In genomic region chr5:123806334-123806733, GRCm38 (mm10) we compare ENCODE assay signal across 12 mouse cellular contexts. TPM values are rescaled to one million over a fixed set of nuclear protein-coding genes. Genes with fewer than 3 reads are reported as not detected.
DNase-seq lines count a peak whose midpoint lies in the region; TF ChIP-seq lines count a peak whose summit lies in the region.
"Had no signal": no experiment of that assay in that cellular context is flagged by ENCODE, and none has a peak within 500 bp of the region (broad histone marks: within the 10 kb centered on the region; RNA-seq: fewer than 3 reads in every experiment).

No protein-coding gene starts in this region.

- no peak for TF ChIP-seq POLR2A in heart, adult 2 months (IDR thresholded peaks at IDR 0.05; ENCODE audit: insufficient read depth, low read depth, low read length)

- TF ChIP-seq CTCF in heart, adult 2 months (IDR thresholded peaks at IDR 0.05), result no peak

- H3K36me3 ChIP-seq in heart, adult 2 months (ENCODE audit: control insufficient read depth, insufficient read depth, low read length), result no peaks in the 10 kb centered on the region

- H3K9ac ChIP-seq in heart, adult 2 months (ENCODE audit: low read depth, low read length), result no peak overlapping the region
- H3K9ac ChIP-seq: embryonic facial prominence, embryonic 15.5 days; heart, embryonic 13.5 days had no signal

- H3K4me1 ChIP-seq in heart, adult 2 months (ENCODE audit: control insufficient read depth, insufficient read depth, low read length), result no peaks in the 10 kb centered on the region
- H3K4me1 ChIP-seq: embryonic facial prominence, embryonic 15.5 days; heart, embryonic 13.5 days; megakaryocyte, embryonic 14.5 days had no signal

- no peaks in the 10 kb centered on the region for H3K27me3 ChIP-seq in heart, adult 2 months (ENCODE audit: control insufficient read depth, insufficient read depth, low read length)
- H3K27me3 ChIP-seq: embryonic facial prominence, embryonic 15.5 days; heart, embryonic 13.5 days; megakaryocyte, embryonic 14.5 days had no signal

- no peak for TF ChIP-seq EP300 in heart, adult 2 months (IDR thresholded peaks at IDR 0.05; ENCODE audit: insufficient read depth, low read depth, low read length)

- no peak overlapping the region for H3K4me3 ChIP-seq in heart, adult 2 months
- H3K4me3 ChIP-seq: embryonic facial prominence, embryonic 15.5 days; heart, embryonic 13.5 days; megakaryocyte, embryonic 14.5 days had no signal

- peak; percentile 37 for DNase-seq in adrenal gland, postnatal 10 days
- DNase-seq in adrenal gland, adult (ENCODE audit: inconsistent age in 2 of 2, low spot score in 1 of 2), result no peak
- peak; percentile 20 for DNase-seq in kidney, adult 9 months
- no peak for DNase-seq in kidney, postnatal 14 days
- peak; percentile 61 to 85 for DNase-seq in cerebellum, postnatal 14 days
- peak; percentile 47 to 58 for DNase-seq in left cerebral cortex, postnatal 14 days (ENCODE audit: low spot score in 2 of 2)
- DNase-seq in heart, adult 2 months, result no peak
- DNase-seq in ovary, postnatal 36 days (ENCODE audit: low spot score), result no peak

- intact Hi-C loops in left cerebral cortex, postnatal 14 days (cut with DNase I), result loop anchor here (5.0 kb wide), 1 partner anchor 59 kb away; the partner anchor contains the start of genes Kntc1 and Rsrc2
- intact Hi-C loops in heart, adult 2 months (cut with DNase I), result no loop called here

- 96% methylated on average over 11 of the region's 11 CpGs for WGBS in heart, adult 2 months

- no peak overlapping the region for H3K27ac ChIP-seq in heart, adult 2 months
- H3K27ac ChIP-seq: embryonic facial prominence, embryonic 15.5 days; heart, embryonic 13.5 days had no signal

- no peaks in the 10 kb centered on the region for H3K79me2 ChIP-seq in heart, adult 2 months (replicated peaks; ENCODE audit: control insufficient read depth, insufficient read depth, low read length)

RNA-seq across cellular contexts. Expression of gene Kntc1, which starts 56.8 kb away (rescaled TPM):
- total RNA-seq in adrenal gland, postnatal 10 days (2021), result 10 to 100 TPM in 1 of 2 experiments, 1 to 10 TPM in 1; 8.0 to 12.9 TPM
- under 1 TPM; 0.83 to 0.87 TPM for total RNA-seq in left cerebral cortex, postnatal 14 days (2021)
- under 1 TPM; 0.05 to 0.14 TPM for total RNA-seq in heart, adult 2 months (2021)
- 0.12 and 0.16 TPM in 2 replicates for polyA plus RNA-seq in heart, adult 2 months (2012; rRNA removed)

RNA-seq across cellular contexts. Expression of gene Rsrc2, which starts 57.1 kb away (rescaled TPM):
- total RNA-seq in adrenal gland, postnatal 10 days (2021), result 10 to 100 TPM; 63.7 to 76.4 TPM
- total RNA-seq in left cerebral cortex, postnatal 14 days (2021), result 10 to 100 TPM; 80.9 to 89.4 TPM
- total RNA-seq in heart, adult 2 months (2021), result 10 to 100 TPM; 38.3 to 39.0 TPM
- 11.8 and 17.3 TPM in 2 replicates for polyA plus RNA-seq in heart, adult 2 months (2012; rRNA removed)

RNA-seq across cellular contexts. Expression of gene Hcar2, which starts 59.0 kb away (rescaled TPM):
- total RNA-seq in adrenal gland, postnatal 10 days (2021), result 1 to 10 TPM; 1.4 to 2.3 TPM
- total RNA-seq in left cerebral cortex, postnatal 14 days (2021), result not detected
- under 1 TPM in 1 of 2 experiments, not detected in 1; 0.29 TPM for total RNA-seq in heart, adult 2 months (2021)
- 0.38 and 1.8 TPM in 2 replicates for polyA plus RNA-seq in heart, adult 2 months (2012; rRNA removed)
- total RNA-seq: left cerebral cortex, postnatal 10 days had no signal

Comparison
In these comparisons a context has a peak if more than half of its experiments do, and no peak if none do; other contexts are left out.
1. DNase-seq: peak in adrenal gland, postnatal 10 days (single experiment), kidney, adult 9 months (single experiment), cerebellum, postnatal 14 days (2 of 2) and left cerebral cortex, postnatal 14 days (2 of 2); none in adrenal gland, adult (0 of 2), kidney, postnatal 14 days (single experiment), heart, adult 2 months (0 of 2) and ovary, postnatal 36 days (single experiment).
2. RNA of gene Kntc1, which starts 56.8 kb away (total RNA-seq): 8.0 to 12.9 TPM in adrenal gland, postnatal 10 days; 0.83 to 0.87 TPM in left cerebral cortex, postnatal 14 days and 0.05 to 0.14 TPM in heart, adult 2 months; every median in the first group is over 4 times any median in the second.